Mouse (Mus musculus) B cell, adult 2 months (primary cell): ENCODE data around the gene Hs6st3.

Source experiments
- DNase-seq, 2 experiments: peaks; one replicate each; pipeline ENCODE4 v3.0.0; 2022

The Hs6st3 gene

DNA sequence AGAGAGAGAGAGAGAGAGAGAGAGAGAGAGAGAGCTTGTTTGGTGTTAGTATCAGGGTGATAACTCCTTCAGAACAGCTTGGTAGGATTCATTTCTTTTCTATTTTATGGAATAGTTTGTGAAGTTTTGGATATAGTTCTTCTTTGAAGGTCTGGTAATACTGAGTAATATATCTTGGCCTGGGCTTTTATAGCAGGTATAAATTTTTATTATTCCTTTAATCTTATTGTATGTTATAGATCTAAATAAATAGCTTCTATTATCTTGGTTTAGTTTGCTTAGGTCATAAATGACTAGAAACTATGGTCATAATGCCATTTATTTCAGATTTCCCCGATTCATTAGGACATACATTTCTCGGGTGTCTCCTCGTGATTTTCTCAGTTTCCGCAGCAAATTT lies 675.8 kb downstream of the Hs6st3 start:
- no peak for DNase-seq

- no peak for DNase-seq
Measured at GRCm38 (mm10) chr14:119815616-119816015, 677.5 kb downstream of the Hs6st3 start.

GRCm38 (mm10) chr14:119820562-119820961 lies 682.4 kb downstream of the Hs6st3 start:
- no peak for DNase-seq

- no peak for DNase-seq
Measured at GRCm38 (mm10) chr14:119831165-119832011, 693.2 kb downstream of the Hs6st3 start.

DNA sequence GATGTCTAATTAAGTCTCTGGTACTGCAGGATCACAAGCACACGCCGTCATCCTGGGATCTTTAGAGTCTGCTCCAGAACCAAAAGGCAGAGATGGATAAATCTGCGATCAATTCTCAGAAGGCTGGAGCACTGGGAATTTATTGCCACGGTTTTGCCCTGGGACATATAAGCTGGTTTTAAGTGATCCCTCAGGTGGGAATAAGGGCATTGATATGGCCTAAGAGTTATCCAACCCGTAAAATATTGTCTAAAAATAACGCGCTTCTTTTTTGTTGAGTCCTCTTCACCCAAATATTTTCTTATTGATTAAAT lies 693.8 kb downstream of the Hs6st3 start:
- DNase-seq = no peak

GRCm38 (mm10) chr14:119832940-119833339 lies 694.8 kb downstream of the Hs6st3 start:
- DNase-seq = no peak

DNA sequence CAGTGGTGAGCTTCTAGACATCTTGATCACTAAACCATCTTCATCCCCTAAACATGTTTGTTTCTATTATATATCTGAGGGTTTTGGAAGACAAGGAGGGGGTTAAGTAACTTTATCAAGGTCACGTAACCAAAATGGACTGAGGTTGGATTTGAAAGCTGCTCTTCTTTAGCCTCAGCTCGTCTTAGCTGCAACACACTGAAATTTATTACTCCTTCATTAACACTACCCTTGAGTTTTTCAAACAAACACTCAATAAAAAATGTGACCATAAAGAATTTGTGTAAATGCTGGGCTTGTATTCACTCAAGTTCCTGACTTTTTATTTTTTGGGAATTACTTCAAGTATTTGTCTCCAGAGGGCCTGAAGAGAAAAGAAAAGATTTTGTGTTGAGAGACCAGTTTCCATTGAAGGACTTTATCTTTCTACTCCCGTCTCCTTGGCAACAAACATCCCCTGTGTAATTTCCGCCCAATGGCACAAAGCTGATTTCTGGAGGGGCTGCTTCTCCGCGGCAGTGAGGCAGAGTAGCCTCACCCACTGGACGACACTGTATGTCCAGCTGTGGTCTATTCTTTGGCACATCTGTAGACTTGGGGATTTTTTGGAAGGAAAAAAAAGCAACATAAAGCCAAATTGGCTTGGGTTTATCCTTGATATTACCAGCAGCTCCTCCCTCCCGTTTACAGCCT lies 696.0 kb downstream of the Hs6st3 start:
- DNase-seq = no peak

DNA sequence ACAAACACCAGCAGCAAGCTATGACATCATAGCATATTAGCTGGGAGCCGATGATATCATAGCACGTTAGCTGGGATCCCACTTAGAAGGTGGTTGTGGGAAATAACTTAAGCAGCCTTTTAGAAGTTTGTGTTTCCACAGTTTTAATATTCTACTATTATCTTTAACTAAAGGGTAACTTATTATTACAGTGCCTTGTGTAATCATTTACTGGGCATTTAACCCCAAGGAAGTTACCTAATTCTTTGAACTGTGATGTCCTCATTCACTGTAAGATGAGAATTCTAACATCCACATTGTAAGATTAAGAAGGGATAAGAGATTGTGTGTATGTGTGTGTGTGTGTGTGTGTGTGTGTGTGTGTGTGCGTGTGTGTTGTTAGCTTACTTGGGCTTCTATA lies 697.9 kb downstream of the Hs6st3 start:
- no peak for DNase-seq

DNA sequence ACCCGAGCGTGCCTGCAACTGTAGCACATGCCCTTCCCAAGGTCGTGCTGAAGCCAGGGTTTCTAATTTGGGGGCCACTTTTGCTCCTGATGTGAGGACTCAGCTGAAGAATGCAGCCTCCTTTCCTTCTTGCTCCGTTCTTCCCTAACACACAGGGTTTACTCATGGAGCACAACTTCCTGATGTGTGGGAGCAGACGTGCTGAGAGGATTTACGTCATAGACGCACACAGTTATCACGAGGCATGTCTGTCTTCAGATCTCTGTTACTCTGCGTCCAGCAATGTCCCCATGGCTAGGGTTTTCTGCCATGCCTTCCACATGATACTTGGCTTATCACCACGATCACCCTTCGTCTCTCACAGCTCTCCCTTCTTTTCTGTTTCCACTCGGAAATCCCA lies 709.4 kb downstream of the Hs6st3 start:
- DNase-seq = no peak

- DNase-seq = no peak
Measured at GRCm38 (mm10) chr14:119848759-119849298, 710.7 kb downstream of the Hs6st3 start.

DNA sequence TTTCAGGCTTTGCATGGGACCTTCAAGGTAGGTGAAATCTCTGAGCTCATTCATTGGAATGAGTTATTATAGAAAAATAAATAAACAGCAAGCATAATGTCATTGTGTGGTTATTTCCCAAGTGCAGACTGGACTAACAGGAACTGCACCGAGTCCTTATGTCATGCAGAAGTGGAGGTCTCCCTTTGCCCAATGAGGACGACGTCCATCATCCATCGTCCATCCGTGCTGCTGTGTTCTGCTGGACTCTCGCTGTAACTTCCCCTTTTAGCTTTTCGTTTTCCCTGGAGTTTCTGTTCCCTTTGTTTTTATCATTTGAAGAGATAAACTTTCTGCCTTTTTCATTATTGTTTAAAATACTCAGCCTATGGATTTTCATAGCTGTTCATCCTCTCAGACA lies 711.2 kb downstream of the Hs6st3 start:
- no peak for DNase-seq

DNA sequence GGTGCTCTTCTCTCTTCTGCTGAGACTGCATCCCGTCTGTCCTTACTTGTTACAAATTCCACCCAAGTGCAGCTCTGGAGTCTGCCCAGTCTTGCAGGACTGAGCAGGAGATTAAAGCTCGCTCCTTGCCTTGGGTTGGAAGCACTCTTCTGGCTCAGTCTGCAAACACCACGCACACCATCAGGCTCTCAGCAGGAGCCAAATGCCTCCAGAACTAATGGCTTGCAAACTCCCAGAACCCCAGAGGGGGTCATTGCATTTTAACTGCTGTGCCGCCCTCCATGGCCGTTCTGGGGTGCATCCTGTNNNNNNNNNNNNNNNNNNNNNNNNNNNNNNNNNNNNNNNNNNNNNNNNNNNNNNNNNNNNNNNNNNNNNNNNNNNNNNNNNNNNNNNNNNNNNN lies 714.0 kb downstream of the Hs6st3 start:
- no peak for DNase-seq

DNA sequence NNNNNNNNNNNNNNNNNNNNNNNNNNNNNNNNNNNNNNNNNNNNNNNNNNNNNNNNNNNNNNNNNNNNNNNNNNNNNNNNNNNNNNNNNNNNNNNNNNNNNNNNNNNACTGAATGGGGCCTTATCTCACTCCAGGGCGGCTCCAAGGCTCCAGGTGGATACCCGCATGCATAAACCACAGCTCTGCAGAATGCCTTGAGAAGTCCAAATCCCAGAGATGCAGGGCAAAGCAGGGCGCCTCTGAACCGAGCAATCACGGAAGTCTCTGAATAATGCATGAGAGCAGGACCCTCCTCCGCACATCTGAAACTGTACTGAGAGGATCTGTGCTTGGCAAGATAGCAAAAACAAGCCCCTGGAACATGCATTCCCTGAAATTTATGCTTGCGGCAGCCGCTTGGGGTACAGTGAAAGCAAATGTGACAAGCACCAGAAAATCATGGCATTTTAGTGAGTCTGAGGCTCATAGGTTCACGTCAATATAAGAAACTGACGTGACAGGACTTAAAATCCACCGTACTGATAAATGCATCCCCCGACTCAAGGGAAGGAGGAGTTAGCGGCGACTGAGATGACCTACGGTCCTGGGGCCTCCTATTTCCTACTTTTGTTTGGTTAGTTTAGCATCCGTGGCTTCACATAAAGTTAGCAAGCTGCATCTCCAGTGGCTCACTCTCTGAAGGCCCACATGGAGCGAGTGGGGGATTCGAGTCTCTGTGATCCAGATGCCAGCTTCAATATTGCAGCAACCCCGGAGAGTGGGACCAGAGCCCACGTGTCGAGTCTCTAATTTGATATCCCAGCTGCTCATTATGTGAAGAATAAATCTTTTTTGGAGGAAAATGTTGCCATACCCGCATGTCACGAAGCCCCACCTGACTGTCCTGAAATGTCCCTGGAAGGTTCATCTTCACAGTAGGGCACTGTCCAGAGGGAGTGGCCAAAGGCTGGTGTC lies 719.5 kb downstream of the Hs6st3 start:
- no peak for DNase-seq

DNA sequence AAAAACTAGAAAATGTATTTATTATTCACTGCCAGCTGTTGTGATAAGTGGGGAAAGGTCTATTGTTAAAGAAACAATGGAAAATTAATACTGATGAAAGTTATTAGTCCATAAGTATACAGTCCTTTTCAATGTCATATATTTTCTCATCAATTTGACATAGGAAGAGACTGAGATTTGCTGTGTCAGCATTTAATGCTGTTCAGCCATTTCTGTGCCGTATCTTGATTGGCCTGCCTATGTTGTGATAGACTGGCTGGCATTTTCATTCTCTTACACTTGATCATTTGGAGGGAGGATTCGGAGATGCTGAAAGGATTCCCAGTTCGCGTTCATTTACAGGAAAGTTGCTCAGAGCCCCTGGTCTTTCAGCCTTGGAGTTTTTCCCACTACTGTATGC lies 735.5 kb downstream of the Hs6st3 start:
- no peak for DNase-seq

- no peak for DNase-seq
Measured at GRCm38 (mm10) chr14:119892922-119893321, 754.8 kb downstream of the Hs6st3 start.

DNA sequence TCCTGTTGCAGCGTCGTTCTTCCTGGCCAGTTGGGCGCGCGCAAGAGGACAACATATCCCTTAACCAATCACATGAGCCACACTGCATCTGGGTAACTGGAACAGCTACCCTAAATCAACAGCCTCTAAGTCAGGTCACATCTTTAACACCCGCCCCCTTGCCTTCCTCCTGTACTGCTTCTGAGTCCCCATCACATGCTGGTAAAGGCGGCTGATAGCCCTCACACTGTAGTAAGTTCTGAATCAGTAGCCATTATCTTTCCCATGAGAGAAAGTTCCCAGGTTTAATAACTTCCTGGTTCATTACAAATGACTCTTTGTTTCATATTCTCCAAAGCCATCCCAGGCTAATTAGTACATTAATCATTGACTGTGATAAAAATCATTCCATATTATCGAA lies 757.0 kb downstream of the Hs6st3 start:
- DNase-seq = no peak

DNA sequence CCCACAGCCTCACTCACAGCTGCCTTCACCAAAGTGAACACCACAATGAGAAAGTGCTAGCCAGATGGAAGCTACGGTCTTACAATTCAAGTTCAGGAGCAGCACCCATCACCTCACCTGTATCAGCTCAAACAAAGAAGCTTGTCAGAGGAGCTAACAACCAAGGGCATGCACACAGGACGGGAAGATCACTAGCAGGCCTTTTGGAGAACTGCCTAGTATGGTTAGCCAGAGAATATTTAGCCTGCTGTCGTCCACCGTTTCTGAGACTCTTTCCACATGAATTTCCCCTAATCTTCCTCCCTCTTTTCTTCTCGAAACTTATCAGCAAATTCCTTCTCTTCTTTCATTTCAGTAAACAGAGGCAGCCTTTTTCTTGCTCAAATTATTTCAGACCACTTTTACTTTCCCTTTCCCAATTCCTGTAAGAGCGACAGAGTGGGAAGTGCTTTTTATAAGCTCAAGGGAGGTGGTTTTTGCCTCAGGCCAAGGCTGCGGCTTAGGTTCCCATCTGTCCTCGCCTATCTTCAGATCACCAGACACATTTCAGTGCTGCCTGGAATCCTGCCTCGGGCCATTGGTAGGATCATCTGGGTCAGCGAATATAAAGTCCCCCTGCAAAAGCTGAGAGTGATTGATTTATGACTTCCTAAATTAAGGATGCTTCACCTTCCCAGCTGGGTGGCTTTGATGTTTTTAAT lies 757.8 kb downstream of the Hs6st3 start:
- no peak for DNase-seq

- no peak for DNase-seq
Measured at GRCm38 (mm10) chr14:119902486-119902885, 764.3 kb downstream of the Hs6st3 start.

GRCm38 (mm10) chr14:119908032-119908675 lies 770.0 kb downstream of the Hs6st3 start:
- no peak for DNase-seq

GRCm38 (mm10) chr14:119914508-119914907 lies 776.4 kb downstream of the Hs6st3 start:
- DNase-seq = no peak

- DNase-seq = no peak
Measured at GRCm38 (mm10) chr14:119918281-119919034, 780.3 kb downstream of the Hs6st3 start.
